Mouse (Mus musculus) E14TG2a.4 (cell line): ENCODE data around the gene Cass4.

Experiments used
- H3K27me3 ChIP-seq: 2 replicates; pipeline ENCODE4 v1.6.1; 2014; ENCODE audit warnings: low read length, control low read depth; ENCODE audit not compliant: insufficient read depth
- H3K36me3 ChIP-seq: 2 replicates; pipeline ENCODE4 v1.6.1; 2014; ENCODE audit warnings: low read length, control low read depth; ENCODE audit not compliant: insufficient read depth
- H3K4me1 ChIP-seq: replicated peaks from 2 replicates; pipeline ENCODE4 v1.6.1; 2014; ENCODE audit warnings: low read depth, low read length, control low read depth
- H3K4me3 ChIP-seq: replicated peaks from 2 replicates; pipeline ENCODE4 v1.5.1; 2014; ENCODE audit warnings: mild to moderate bottlenecking, low read length
- H3K9me3 ChIP-seq: 2 replicates; pipeline ENCODE4 v1.6.1; 2014; ENCODE audit warnings: low read length, control low read depth
- CTCF ChIP-seq: conservative IDR thresholded peaks from 2 replicates; pipeline ENCODE4 v1.5.1; 2014; ENCODE audit warnings: low read length
- NANOG ChIP-seq: IDR thresholded peaks from 2 replicates; pipeline ENCODE4 v1.6.1; 2014; ENCODE audit warnings: borderline replicate concordance, low read length, mixed read lengths
- POU5F1 ChIP-seq: IDR thresholded peaks from 2 replicates; pipeline ENCODE4 v1.6.1; 2014; ENCODE audit warnings: low read length, borderline replicate concordance

Cass4 gene

GRCm38 (mm10) chr2:172476707-172477260, 83.2 kb downstream of the Cass4 start:
- TF ChIP-seq NANOG (no peak), CTCF (no peak), POU5F1 (no peak)
- Histone ChIP-seq H3K4me1 (peaks cover 30% of the 10 kb centered on the region), H3K27me3 (no peaks in the 10 kb centered on the region), H3K36me3 (no peaks in the 10 kb centered on the region), H3K9me3 (no peaks in the 10 kb centered on the region), H3K4me3 (no peak overlapping the region)

- Histone ChIP-seq H3K36me3 (no peaks in the 10 kb centered on the region), H3K9me3 (no peaks in the 10 kb centered on the region), H3K27me3 (no peaks in the 10 kb centered on the region), H3K4me1 (peaks cover 34% of the 10 kb centered on the region), H3K4me3 (no peak overlapping the region)
- no peak for TF ChIP-seq POU5F1
- no peak for TF ChIP-seq CTCF
- no peak for TF ChIP-seq NANOG
Measured at GRCm38 (mm10) chr2:172477350-172477749, 83.8 kb downstream of the Cass4 start.

GRCm38 (mm10) chr2:172477860-172478259, 84.3 kb downstream of the Cass4 start:
- Histone ChIP-seq H3K27me3 (no peaks in the 10 kb centered on the region; the same call in 1 of the 2 replicates), H3K9me3 (no peaks in the 10 kb centered on the region), H3K4me1 (peaks cover 34% of the 10 kb centered on the region), H3K36me3 (no peaks in the 10 kb centered on the region), H3K4me3 (no peak overlapping the region)
- TF ChIP-seq POU5F1 (no peak), NANOG (no peak), CTCF (peak; percentile 64)

GRCm38 (mm10) chr2:172480296-172480695, 86.7 kb downstream of the Cass4 start:
- Histone ChIP-seq H3K4me3 (no peak overlapping the region), H3K27me3 (peaks cover 2% of the 10 kb centered on the region; the same call in 1 of the 2 replicates), H3K9me3 (no peaks in the 10 kb centered on the region), H3K36me3 (no peaks in the 10 kb centered on the region), H3K4me1 (peaks cover 34% of the 10 kb centered on the region)
- TF ChIP-seq CTCF (no peak), NANOG (no peak), POU5F1 (no peak)

- peaks cover 6% of the 10 kb centered on the region; the same call in 1 of the 2 replicates for H3K27me3 ChIP-seq
- peak overlapping the region; percentile 57 for H3K4me3 ChIP-seq
- no peaks in the 10 kb centered on the region for H3K36me3 ChIP-seq
- TF ChIP-seq NANOG (no peak), CTCF (no peak), POU5F1 (no peak)
- H3K4me1 ChIP-seq, result peaks cover 32% of the 10 kb centered on the region
- no peaks in the 10 kb centered on the region for H3K9me3 ChIP-seq
Measured at GRCm38 (mm10) chr2:172481654-172482385, 88.2 kb downstream of the Cass4 start.
